Mouse (Mus musculus) limb, embryonic 14.5 days (tissue): ENCODE data around the gene Frmd7. TPM values are rescaled to one million over a fixed set of nuclear protein-coding genes. Genes with fewer than 3 reads are reported as not detected.

Source experiments
- ATAC-seq: fragments of 200-750 bp; cut with Nextera tagmentation; 2 replicates; pipeline ENCODE4 v1.8.0; 2017; ENCODE audit warnings: low read depth, moderate number of reproducible peaks, moderate TSS enrichment; ENCODE audit not compliant: low FRiP score
- DNase-seq: peaks from one replicate; pipeline ENCODE4 v3.0.0-alpha.2; 2015; ENCODE audit warnings: low spot score
- H3K27ac ChIP-seq: fragments of 300-500 bp; sonication (generic); replicated peaks from 2 replicates; pipeline ENCODE4 v1.5.1; 2014; ENCODE audit warnings: low read depth, mild to moderate bottlenecking, low read length, moderate library complexity, mixed read lengths
- H3K27me3 ChIP-seq: fragments of 300-500 bp; sonication (generic); 2 replicates; pipeline ENCODE4 v1.6.1; 2014; ENCODE audit warnings: low read length, mixed read lengths; ENCODE audit not compliant: control insufficient read depth, insufficient read depth
- H3K36me3 ChIP-seq: fragments of 300-500 bp; sonication (generic); 2 replicates; pipeline ENCODE4 v1.6.1; 2014; ENCODE audit warnings: mild to moderate bottlenecking, low read length, moderate library complexity, mixed read lengths; ENCODE audit not compliant: control insufficient read depth, insufficient read depth
- H3K4me1 ChIP-seq: fragments of 300-500 bp; sonication (generic); 2 replicates; pipeline ENCODE4 v1.6.1; 2014; ENCODE audit warnings: antibody characterized with exemption, low read length, mixed read lengths; ENCODE audit not compliant: control insufficient read depth, insufficient read depth
- H3K4me2 ChIP-seq: fragments of 300-500 bp; sonication (generic); replicated peaks from 2 replicates; pipeline ENCODE4 v1.6.1; 2014; ENCODE audit warnings: low read depth, mild to moderate bottlenecking, low read length, moderate library complexity; ENCODE audit not compliant: severe bottlenecking
- H3K4me3 ChIP-seq: fragments of 300-500 bp; sonication (generic); replicated peaks from 2 replicates; pipeline ENCODE4 v1.5.1; 2014; ENCODE audit warnings: low read length
- H3K9ac ChIP-seq: fragments of 300-500 bp; sonication (generic); 2 replicates; pipeline ENCODE4 v1.6.1; 2014; ENCODE audit warnings: mild to moderate bottlenecking, low read depth, low read length, moderate library complexity; ENCODE audit not compliant: severe bottlenecking
- H3K9me3 ChIP-seq: fragments of 300-500 bp; sonication (generic); 2 replicates; pipeline ENCODE4 v1.6.1; 2016; ENCODE audit warnings: low read length; ENCODE audit not compliant: control insufficient read depth
- POLR2A ChIP-seq: fragments of 200-500 bp; IDR thresholded peaks from 2 replicates; pipeline ENCODE4 v1.8.0; 2012; ENCODE audit warnings: inconsistent platforms, mild to moderate bottlenecking, moderate library complexity, borderline replicate concordance; ENCODE audit not compliant: insufficient read depth, insufficient read length; ENCODE audit errors: extremely low read depth
- WGBS: fragments of 180-500 bp; shearing (Covaris S2); extraction: QIAGEN DNeasy Blood & Tissue Kit; methylation state at CpG from one replicate; pipeline ENCODE4 v1.1.7; 2014; 5-methylcytosine and 5-hydroxymethylcytosine counted together
- polyA plus RNA-seq, 2 experiments: library from polyadenylated mRNA; depleted of rRNA in 1 of 2; stranded (reverse) in 1 of 2; unstranded in 1 of 2; fragments of >200 nt; fragmentation: Nextera tagmentation in 1 of 2; extraction: Ambion mirVana in 1 of 2; gene quantifications; 2 replicates each; pipeline versions ENCODE4 v1.2.1 to v1.2.3; 2012 to 2014

Frmd7 gene
- polyA plus RNA-seq, 2 experiments, result 0.11 to 0.55 TPM

DNA sequence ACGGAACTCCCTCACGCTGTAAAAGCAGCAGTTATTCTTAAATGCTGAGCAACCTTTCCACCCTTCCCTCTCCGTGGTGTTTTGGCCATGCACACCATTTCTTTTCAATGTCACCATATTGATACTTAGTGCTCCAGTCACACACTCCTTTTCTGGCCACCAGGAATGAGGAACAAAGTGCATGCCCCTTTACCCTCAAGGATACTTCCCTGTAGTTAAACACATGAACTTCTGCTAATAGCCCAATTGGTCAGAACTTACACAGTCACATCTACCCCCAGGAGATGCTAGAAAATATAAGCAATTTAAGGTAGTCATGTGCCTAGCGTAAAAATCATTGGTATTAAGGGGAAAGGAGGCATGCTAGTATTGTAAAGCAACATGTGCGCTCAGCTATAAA is 27.4 kb upstream of the Frmd7 start:
- TF ChIP-seq POLR2A, result no peak
- 76% methylated on average over 5 of the region's 5 CpGs for WGBS

GRCm38 (mm10) chrX:50968157-50968932 is 25.8 kb upstream of the Frmd7 start:
- H3K9me3 ChIP-seq, result no peaks in the 10 kb centered on the region
- DNase-seq (no peak), ATAC-seq (no peak)
- no peaks in the 10 kb centered on the region for H3K27me3 ChIP-seq
- H3K9ac ChIP-seq, result no peak overlapping the region
- 58% methylated on average over 10 of the region's 10 CpGs for WGBS
- H3K4me1 ChIP-seq, result no peaks in the 10 kb centered on the region
- no peaks in the 10 kb centered on the region for H3K36me3 ChIP-seq
- H3K4me3 ChIP-seq, result no peak overlapping the region
- no peak overlapping the region for H3K4me2 ChIP-seq
- TF ChIP-seq POLR2A, result no peak
- no peak overlapping the region for H3K27ac ChIP-seq

More for the DNA sequence above, 27.4 kb upstream of the Frmd7 start:
- no peak overlapping the region for H3K9ac ChIP-seq
- H3K9me3 ChIP-seq, result no peaks in the 10 kb centered on the region
- no peak overlapping the region for H3K4me3 ChIP-seq
- ATAC-seq (no peak), DNase-seq (no peak)
- no peak overlapping the region for H3K27ac ChIP-seq
- H3K36me3 ChIP-seq, result no peaks in the 10 kb centered on the region
- H3K4me2 ChIP-seq, result no peak overlapping the region
- no peaks in the 10 kb centered on the region for H3K4me1 ChIP-seq
- no peaks in the 10 kb centered on the region for H3K27me3 ChIP-seq

DNA sequence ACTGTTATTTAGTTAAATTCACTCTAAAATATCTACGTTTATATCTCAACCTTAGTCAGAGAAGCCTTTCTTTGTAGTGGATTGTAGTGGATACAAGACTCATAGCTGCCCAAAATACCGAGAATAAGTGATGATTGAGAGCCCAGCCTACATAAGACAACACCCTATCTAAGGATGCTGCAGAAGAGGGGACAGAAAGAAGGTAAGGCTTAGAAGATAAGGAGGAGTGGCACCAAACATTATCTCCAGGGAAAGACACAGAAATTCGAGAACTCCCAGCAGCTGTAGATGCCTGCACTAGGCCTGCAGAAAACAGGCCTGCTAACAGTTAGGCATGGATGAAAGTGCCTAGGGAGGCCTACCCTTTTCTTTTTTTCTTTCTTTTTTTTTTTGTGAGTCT is 22.6 kb upstream of the Frmd7 start:
- Histone ChIP-seq H3K9me3 (no peaks in the 10 kb centered on the region), H3K9ac (no peak overlapping the region), H3K27ac (no peak overlapping the region), H3K4me3 (no peak overlapping the region), H3K4me1 (no peaks in the 10 kb centered on the region), H3K4me2 (no peak overlapping the region), H3K36me3 (no peaks in the 10 kb centered on the region), H3K27me3 (no peaks in the 10 kb centered on the region)
- no peak for TF ChIP-seq POLR2A
- WGBS, result 80% methylated on average over 3 of the region's 3 CpGs
- no peak for ATAC-seq
- DNase-seq, result no peak

GRCm38 (mm10) chrX:50962955-50963354 is 20.4 kb upstream of the Frmd7 start:
- Histone ChIP-seq H3K36me3 (no peaks in the 10 kb centered on the region), H3K4me1 (no peaks in the 10 kb centered on the region), H3K27me3 (no peaks in the 10 kb centered on the region), H3K9ac (no peak overlapping the region), H3K27ac (no peak overlapping the region), H3K4me2 (no peak overlapping the region), H3K4me3 (no peak overlapping the region), H3K9me3 (no peaks in the 10 kb centered on the region)
- DNase-seq (no peak), ATAC-seq (no peak)
- TF ChIP-seq POLR2A, result no peak
- 66% methylated on average over 6 of the region's 6 CpGs for WGBS

DNA sequence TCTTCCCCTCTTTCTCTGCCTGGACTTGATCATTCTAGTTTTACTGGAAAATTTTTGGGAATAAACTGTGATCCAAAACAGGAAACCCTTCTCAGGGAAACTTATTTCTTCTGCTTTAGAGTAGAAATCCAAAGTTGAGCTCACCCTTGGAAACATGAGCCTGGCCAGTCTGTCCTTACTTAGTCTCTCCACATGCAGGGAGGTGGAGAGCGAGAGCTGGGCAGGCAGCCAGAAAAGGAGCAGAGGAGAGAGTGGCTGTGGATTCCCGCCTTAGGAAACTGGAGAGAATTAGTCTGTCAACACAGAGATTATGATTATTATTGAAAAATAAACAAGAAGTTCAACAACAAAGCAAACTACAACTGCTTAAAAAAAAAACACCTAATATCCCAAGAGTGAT is 6.1 kb upstream of the Frmd7 start:
- WGBS, result 34% methylated on average over 2 of the region's 2 CpGs
- Histone ChIP-seq H3K9me3 (no peaks in the 10 kb centered on the region), H3K27ac (no peak overlapping the region), H3K9ac (no peak overlapping the region), H3K4me1 (no peaks in the 10 kb centered on the region), H3K4me3 (no peak overlapping the region), H3K36me3 (no peaks in the 10 kb centered on the region), H3K4me2 (no peak overlapping the region), H3K27me3 (no peaks in the 10 kb centered on the region)
- ATAC-seq (peak; percentile 62), DNase-seq (peak; percentile 45)
- no peak for TF ChIP-seq POLR2A
